Mouse (Mus musculus) left cerebral cortex, postnatal 4 days (tissue): Measurements from ENCODE around the gene Shroom3. TPM values are rescaled to one million over a fixed set of nuclear protein-coding genes. Genes with fewer than 3 reads are reported as not detected.

Experiments
- DNase-seq: peaks from one replicate; pipeline ENCODE4 v3.0.0-alpha.2; 2022
- intact Hi-C: fragments of 180-260 bp; cut with DNase I; formaldehyde crosslinking; loops from one replicate; pipeline ENCODE4 v1.15.1; 2025
- total RNA-seq, 2 experiments: library from RNA; stranded (reverse); gene quantifications; 2 replicates each; pipeline ENCODE4 v1.2.3; 2021

Shroom3 gene
- total RNA-seq, 2 experiments from 2014 or later = 3.2 to 4.9 TPM

DNA sequence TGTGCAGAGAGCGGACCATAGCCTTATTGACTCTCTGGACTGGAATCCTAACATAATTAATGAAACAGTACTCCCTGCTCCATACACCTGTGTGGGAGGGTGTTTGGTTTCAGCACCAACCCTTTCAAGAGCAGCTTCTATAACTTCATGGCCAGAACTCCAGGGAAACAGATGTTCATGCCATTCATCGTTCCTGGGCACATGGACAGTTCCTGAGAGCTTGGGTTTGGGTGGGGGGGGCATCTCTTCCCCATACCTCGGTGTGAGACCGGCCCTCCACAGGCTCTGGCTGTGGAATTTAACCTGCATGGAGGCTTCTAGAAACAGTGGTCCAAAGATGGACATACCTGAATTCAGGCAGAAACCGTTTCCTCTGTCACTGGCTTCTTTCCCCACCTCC lies 59.5 kb downstream of the Shroom3 start:
- DNase-seq = no peak
- intact Hi-C loops = no loop called here

DNA sequence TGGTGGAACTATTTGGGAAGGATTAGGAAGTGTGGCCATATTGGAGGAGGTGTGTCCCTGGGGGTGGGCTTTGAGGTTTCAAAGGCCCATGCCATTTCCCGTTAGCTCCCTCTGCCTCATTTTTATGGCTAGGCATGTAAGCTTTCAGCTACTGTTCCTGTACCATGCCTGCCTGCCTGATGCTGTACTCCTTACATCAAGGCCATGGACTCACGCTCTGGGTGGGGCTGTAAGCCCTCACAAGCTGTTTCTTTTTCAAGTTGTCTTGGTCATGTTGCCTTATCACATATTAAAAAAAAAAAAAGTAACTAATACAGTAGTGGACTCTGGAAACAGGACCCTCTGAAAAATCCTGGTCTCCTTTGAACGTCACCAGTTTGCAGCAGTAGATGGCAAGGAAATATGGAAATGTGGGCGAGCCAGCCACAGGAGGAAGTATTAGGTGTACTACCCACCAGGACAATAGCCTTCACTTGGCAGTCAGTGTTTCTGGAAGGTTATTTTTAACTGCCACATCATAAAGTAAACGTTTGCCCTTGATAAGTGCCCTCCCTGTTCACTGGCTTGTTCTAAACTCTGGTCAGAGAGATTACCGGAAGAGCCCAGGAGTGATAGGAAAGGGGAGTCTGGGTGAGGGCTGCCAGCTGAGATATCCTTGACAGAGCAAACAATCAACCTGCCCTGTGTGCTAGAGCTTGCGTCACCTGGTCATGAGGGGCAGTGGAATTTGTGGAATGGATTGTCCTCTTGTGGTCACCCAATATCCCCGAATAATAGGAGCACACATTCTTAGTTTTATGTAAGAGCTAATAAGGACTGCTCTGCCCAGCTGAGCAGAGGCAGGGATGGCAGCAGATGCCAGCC lies 62.4 kb downstream of the Shroom3 start:
- no peak for DNase-seq
- intact Hi-C loops = no loop called here

DNA sequence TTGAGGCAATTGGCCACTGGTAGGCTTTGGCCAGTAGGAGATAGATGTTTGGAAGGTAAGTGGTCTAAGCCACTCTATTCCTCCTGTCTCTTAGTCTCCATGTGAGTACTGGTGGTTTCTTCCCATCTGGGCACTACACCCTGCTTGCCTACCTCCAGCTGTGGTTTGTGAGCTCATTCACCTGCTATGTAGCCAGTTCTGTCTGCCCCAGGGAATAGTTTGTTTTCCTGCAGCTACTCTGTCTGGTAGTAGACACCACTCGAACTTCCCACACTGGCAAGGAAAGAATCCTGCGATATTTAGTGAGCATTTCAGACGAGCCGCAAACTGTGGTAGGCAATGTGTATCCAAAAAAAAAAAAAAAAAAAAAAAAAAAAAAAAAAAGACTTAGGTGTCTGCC lies 68.3 kb downstream of the Shroom3 start:
- intact Hi-C loops = no loop called here
- no peak for DNase-seq

DNA sequence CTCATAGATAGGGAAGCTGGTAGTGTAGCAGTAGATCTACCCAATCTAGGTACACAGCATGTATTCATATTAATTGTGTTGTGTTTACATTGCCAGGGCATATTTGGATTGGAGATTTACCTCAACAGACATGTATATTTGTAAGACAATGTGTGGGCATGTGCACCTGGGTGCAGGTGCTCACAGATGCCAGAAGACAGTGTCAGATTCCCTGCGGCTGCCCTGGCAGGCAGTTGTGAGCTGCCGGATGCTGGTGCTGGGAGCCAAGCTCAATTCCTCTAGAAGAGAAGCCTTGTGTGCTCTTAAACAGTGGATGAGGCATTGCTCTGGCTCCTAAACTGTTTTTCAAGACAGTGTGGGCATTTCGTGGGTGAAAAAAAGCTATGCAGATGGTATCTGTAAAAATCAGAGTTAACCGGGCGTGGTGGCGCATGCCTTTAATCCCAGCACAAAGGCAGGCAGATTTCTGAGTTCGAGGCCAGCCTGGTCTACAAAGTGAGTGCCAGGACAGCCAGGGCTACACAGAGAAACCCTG lies 72.1 kb downstream of the Shroom3 start:
- no peak for DNase-seq
- intact Hi-C loops = no loop called here

DNA sequence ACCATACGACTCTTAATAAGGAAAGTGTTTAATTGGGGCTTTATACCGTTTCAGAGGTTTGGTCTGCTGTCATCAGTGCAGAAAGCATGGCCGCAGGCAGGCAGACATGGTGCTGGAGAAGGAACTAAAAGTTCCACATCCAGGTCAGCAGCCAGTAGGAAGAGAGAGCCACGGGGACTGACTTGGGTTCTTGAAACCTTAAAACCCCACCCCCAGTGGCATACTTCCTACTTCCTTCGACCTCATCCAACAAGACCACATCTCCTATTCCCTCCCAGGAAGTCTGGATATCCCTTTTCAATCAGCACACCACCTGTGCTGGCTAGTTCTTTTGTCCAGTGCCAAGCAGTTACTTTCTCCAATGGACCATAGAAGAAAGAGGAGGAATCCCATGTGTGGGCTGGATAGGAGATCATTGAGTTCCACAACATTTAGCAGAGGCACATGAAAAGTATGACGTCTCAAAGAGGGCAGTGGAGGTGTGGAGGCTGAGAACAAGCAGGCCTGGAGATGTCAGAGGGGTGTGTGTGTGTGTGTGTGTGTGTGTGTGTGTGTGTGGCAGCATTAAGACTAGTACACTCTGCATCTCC lies 76.0 kb downstream of the Shroom3 start:
- intact Hi-C loops = no loop called here
- DNase-seq = no peak

DNA sequence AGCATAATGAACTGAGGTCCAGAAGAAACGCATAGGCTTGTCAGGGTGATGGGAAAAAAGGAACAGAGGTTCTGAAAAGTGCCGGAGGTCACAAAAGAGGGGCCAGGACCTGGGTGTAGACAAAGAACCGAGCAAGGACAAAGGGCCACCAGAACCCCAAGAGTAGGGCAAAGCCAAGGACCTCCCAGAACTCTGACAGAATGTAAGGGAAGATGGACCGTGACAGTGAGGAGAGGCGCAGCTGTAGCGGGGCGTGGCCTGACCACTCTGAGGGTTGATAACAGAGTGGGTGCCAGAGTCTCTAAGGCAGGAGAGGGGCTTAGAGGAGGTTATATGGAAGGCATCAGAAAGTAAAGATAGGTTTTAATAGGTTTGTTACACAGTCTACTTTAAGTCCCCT lies 77.3 kb downstream of the Shroom3 start:
- no peak for DNase-seq

DNA sequence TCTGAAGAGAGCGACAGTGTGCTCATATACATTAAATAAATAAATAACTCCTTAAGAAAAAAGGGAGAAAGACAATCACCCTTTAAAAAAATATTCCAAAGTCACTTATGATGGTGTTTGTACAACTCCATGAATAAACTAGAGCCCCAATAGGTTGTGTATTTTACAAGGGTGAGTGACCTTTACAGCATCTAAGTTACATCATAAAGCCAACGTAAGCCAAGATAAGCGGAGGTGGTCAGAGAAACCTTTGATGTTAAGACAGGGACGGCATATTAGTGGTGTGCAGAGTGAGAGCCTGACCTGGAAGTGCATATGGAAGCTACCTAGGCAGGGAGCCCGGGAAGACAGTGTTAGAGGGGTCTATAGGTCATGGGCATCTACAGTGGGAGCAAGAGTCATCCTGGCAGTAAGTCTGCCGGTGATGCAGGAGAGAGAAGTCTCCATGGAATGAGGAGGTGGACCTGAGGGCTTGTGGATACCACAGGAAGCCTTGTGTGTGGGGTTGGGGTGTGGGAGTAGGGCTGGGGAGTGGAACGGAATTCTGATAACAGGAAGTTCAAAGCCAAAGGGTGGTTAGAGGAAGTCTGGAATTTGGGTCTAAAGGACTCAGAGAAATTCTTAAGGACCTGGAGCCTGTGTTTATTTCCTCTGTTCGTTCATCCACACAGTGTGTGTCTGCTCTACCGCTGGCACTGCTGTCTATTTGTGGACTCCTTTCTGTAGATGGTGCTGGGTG lies 78.5 kb downstream of the Shroom3 start:
- no peak for DNase-seq
- intact Hi-C loops = no loop called here

More for the DNA sequence above, 77.3 kb downstream of the Shroom3 start:
- intact Hi-C loops = no loop called here

DNA sequence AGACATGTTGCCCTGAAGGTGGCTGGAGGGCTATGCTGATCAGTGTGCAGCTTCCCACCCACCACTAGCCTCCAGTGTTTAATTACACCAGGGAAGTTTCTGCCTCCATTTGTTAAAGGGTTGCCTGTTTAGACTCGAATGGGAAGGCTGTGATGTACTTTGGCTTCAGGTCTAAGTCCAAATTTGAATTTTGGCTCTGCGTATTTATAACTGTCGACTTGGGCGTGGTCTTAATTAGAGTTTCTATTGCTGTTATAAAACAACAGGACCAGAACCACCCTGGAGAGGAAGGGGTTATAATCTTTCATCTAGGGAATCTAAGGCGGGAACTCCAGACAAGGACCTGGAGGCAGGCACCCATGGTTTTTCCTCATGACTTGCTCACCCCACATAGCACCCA lies 79.2 kb downstream of the Shroom3 start:
- no peak for DNase-seq
- intact Hi-C loops = no loop called here

DNA sequence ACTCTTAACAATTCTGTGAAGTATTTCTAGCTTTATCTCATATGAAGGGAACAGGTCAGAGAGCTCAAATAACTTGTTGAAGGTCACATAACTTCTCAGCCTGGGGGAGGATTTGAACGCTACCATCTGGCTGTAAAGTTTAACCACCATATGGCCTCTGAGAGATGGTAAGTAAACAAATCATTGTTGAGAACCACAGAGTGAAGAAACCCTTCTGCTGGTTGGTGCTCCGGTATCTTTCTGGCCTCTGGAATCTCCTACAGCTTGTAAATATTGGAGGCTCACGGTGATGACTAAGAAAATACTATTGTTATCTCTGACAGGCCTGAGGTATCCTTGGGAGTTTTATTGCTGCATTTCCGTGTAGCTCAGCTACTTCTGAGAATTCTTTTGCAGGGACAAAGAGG lies 80.3 kb downstream of the Shroom3 start:
- intact Hi-C loops = no loop called here
- DNase-seq = no peak

DNA sequence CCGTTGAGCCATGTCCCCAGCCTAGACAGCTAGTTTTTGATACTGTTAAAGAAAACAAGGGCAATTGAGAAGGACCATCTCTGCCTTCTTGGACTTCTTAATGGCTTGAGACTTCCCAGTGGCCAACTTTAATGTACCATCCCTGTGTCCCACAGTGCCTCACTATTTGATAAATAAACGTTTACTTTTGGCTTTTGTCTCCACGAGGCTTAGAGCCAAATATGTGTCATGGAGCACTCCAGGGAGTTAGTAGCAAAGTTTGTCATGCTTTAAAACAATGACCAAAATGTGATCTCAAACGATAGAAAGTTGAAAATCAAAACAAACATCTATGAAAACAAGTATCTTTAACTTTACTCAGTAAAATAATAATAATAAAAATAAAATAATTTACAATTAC lies 83.1 kb downstream of the Shroom3 start:
- intact Hi-C loops = no loop called here
- no peak for DNase-seq

DNA sequence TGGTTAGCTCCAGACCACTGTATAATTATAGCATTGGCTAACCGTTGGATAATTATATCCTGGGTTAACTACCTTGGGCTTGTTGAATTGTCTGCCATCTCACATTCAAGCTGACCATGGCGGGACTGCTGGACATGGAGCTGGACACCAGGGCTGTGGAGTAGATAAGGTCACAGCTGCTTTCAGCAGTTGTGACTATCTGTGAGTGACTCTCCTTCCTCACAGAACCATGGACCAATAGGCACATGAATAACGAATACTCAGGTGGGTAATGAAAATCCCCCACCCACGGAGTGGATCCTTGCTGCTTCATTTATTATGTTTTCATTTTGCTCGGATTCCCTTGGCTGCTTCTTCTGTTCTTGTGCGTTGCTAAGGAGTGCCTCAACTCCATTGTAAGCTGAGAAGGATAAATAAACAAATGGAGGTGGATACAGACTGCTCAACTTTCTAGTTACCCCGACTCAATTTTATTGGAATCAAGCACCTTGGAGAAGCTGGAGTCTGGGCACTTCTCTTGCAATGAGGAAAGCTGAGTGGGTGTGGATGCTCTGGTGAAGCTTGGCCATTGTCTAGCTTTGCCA lies 84.1 kb downstream of the Shroom3 start:
- DNase-seq = no peak
- intact Hi-C loops = no loop called here

DNA sequence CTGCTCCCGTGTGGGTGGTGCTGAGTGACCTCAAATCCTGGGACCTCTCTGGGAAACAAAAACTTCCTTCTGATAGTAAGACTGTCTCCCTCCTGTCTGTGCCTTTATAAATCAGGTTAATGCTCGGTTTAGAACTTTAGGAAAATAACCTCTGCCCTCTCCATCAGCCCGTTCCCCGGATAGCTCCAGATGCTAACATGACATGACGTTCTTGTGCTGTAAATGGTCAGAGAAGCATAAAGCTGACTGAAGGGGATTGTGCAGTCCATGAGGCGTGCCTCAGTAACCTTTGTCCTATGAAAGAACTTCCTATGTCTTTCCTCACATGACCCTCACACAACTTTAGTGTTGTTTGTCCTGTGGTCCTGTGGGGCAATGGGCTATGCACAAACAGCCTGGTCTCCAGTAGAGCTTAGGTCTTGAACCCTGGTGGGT lies 84.6 kb downstream of the Shroom3 start:
- DNase-seq = no peak
- intact Hi-C loops = no loop called here

DNA sequence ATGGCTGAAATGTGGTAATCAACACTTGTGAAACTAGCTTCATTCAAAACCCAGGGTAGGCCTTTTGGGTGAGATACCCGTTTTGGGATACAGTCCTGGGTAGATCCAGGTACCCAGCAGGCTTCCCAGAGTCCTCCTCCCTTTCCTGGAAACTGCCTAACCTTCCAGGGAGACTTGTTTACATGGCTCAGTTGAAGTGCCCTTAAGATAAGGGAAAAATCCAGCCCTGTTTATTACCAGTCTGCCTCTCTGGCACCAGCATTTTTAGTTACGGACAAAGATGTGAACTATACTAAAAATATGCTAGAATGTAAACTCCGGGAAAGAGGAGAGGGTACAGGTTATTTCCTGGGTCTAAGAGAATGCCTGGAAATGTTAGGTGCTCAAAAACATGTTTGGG lies 90.6 kb downstream of the Shroom3 start:
- no peak for DNase-seq
- intact Hi-C loops = no loop called here

DNA sequence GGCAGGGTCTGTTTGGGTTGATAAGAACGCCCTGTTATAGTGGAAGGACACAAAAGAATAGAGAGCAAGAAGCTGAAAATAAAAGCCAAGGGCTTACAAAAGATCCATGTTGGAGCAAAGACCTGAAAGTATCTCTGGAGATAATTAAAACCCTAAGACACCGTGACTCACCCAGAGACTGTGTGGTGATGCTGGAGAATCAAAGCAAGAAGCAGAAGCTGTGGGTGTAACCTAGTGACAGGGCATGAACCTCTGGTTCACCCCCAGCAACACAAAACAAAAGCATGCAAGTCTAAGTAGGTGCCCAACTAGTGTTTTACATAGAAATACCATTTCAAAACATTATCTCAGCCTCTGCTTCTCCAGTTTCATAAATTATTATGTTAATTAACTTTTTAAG lies 91.2 kb downstream of the Shroom3 start:
- no peak for DNase-seq
- intact Hi-C loops = no loop called here

DNA sequence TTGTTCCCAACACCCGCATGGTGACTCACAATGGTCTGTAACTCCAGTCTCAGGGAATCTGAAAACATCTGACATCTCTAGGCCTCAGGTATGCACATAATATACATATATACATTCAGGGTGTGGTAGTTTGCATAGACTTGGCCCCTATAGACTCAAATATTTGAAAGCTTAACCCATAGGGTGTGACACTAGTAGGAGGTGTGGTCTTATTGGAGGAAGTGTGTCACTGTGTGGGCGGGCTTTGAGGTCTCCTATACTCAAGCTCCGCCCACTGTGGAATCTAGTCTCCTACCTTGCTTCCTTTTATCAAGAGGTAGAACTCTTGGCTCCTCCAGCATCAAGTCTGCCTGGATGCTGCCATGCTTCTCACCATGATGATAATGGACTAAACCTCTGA lies 91.7 kb downstream of the Shroom3 start:
- no peak for DNase-seq
- intact Hi-C loops = no loop called here

DNA sequence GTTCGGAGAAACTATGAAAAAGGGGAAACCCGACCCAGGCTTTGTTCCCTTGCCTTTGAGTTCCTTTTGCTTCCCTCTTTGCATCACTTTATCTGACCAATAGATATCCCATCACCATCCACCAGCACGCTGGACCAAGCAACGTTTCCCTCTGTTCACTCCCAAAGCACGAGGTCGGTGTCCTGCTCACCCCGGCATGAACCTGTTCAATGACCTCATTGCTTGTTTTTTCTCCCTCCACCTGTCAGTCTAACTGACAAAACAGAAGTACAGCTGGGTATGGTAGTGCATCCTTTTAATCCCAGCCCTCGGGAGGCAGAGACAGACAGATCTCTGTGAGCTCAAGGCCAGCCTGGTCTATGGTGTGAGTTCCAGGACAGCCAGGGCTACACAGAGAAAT lies 95.2 kb downstream of the Shroom3 start:
- DNase-seq = no peak
- intact Hi-C loops = no loop called here

DNA sequence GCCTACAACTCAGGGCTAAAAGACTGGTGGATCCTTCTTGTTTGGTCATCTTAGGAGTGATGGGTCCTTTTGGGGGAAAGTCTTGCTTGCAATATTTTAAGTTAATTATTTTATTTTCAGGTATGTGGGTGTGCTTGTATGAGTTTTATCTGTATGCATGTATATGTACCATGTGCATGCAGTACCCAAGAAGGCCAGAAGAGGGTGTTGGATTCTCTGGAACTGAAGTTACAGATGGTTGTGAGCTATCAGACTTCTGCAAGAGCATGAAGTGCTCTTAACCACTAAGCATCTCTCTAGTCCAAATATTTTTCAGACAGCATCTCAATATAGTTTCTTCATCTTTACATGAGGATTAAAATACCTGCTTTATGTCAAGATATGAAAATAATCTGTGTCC lies 97.8 kb downstream of the Shroom3 start:
- no peak for DNase-seq
- intact Hi-C loops = no loop called here

DNA sequence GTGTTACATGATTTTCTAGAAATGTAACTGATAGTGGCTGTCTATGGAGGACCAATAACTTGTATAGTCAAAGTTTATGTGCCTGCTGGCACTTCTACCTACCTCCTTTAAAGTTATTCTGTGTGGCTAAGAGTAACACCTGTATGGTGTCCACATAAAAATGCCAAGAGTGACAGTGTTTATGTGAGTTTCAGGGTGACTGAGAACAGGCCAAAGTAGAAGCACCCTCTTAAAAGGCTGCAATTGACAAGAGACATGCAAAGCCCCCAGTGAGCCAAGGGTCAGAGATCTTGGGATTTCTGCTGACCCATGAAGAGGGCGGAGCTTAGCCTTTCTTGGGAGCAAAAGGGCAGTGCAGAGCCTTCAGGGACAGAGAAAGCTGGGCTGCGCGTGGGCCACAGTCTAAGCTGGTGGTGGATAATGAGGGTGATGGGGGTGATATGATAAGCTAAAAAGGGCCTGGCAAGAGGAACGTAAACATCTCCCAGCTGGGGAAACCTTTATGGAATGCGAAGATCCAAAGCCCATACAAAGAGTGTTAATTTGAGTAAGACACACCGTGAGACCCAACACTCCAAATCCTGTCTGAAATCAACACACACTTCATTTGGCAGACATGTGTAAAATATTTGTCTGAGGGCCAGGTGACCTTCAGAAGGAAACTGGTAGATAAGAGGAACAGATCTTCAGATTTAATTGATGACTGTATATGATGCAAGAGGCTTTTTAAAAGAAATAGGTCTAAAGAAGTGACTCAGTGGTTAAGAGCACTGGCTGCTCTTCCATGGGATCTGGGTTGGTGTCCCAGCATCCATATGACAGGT lies 101.0 kb downstream of the Shroom3 start:
- intact Hi-C loops = no loop called here
- DNase-seq = no peak

DNA sequence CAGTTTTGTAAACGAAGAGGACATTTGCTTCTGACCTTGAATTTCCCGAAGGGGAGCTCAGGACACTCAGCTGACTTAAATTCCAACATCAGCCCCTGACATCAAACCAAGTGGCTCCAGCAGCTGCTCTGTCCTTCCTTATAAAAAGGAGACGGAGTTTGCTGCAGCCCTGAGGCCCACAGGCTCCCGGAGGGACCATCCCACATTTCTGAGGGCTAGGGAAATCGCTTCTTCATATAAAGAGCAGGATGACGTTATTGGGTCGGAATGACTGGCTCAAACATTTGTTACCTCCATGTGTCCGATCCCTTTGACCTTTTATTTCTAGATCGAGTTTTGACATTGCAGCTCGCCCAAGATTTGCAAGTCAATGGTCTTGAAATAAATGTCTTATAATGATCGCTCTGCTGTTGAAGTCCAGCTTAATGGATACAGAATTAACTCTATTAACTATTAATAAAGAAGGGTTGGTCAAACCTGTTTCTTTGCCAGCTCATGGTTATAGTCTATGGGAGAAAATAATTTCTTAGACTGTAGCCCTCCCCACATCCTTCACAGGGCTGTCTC lies 102.7 kb downstream of the Shroom3 start:
- intact Hi-C loops = no loop called here
- no peak for DNase-seq

DNA sequence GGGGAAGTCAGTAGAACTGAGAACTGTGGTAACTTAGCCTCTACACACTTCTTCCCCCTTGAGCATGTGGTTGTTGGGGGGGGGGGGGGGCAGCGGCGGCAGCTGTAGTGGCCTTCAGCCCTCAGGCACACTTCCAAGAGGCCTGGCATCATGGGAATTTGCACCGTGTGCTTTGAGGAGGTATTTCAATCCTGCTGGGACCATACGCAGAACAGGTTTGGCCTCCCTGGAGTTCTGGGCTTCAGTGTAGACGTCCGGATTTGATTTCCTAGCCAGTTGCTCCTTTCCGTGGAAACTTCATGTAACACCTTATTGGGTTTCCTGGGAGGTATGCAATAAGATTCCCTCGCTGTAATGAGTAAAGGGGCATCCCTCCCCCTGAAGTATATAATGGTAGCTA lies 105.8 kb downstream of the Shroom3 start:
- no peak for DNase-seq
- intact Hi-C loops = no loop called here
